Mouse (Mus musculus) forebrain, embryonic 15.5 days (tissue): ENCODE measurements at regions not wholly inside any gene's neighbourhood (a gene's known extent, or its start where the extent isn't known, plus 50 kb on each side); places are given as distances from the start of the nearest gene placed in this dataset.
"Not testable (repeated sequence)": the region's sequence is repeated elsewhere in the genome, so short reads cannot be mapped to it uniquely, and the experiment has no call there.

Experiments used
- ATAC-seq: fragments of 200-750 bp; cut with Nextera tagmentation; replicated peaks from 2 replicates; pipeline ENCODE4 v1.8.0; 2017; ENCODE audit warnings: mild to moderate bottlenecking, moderate TSS enrichment, moderate library complexity
- H3K27ac ChIP-seq: fragments of 300-500 bp; sonication (generic); replicated peaks from 2 replicates; pipeline ENCODE4 v1.5.1; 2015; ENCODE audit warnings: mild to moderate bottlenecking, inconsistent platforms
- H3K27me3 ChIP-seq: fragments of 300-500 bp; sonication (generic); 2 replicates; pipeline ENCODE4 v1.6.1; 2015; ENCODE audit warnings: inconsistent platforms
- H3K36me3 ChIP-seq: fragments of 300-500 bp; sonication (generic); 2 replicates; pipeline ENCODE4 v1.6.1; 2015; ENCODE audit warnings: mild to moderate bottlenecking, inconsistent platforms
- H3K4me1 ChIP-seq: fragments of 300-500 bp; sonication (generic); 2 replicates; pipeline ENCODE4 v1.6.1; 2015; ENCODE audit warnings: inconsistent platforms
- H3K4me2 ChIP-seq: fragments of 300-500 bp; sonication (generic); replicated peaks from 2 replicates; pipeline ENCODE4 v1.6.1; 2015; ENCODE audit warnings: mild to moderate bottlenecking, inconsistent platforms
- H3K4me3 ChIP-seq: fragments of 300-500 bp; sonication (generic); 2 replicates; pipeline ENCODE4 v1.5.1; 2015; ENCODE audit warnings: mild to moderate bottlenecking, inconsistent platforms
- H3K9ac ChIP-seq: fragments of 300-500 bp; sonication (generic); replicated peaks from 2 replicates; pipeline ENCODE4 v1.6.1; 2015; ENCODE audit warnings: mild to moderate bottlenecking, inconsistent platforms
- H3K9me3 ChIP-seq: fragments of 300-500 bp; sonication (generic); 2 replicates; pipeline ENCODE4 v1.6.1; 2016; ENCODE audit warnings: inconsistent platforms
- WGBS: fragments of 180-500 bp; shearing (Covaris S2); methylation state at CpG from one replicate; pipeline ENCODE4 v1.1.7; 2015; ENCODE audit warnings: mixed read lengths; 5-methylcytosine and 5-hydroxymethylcytosine counted together

DNA sequence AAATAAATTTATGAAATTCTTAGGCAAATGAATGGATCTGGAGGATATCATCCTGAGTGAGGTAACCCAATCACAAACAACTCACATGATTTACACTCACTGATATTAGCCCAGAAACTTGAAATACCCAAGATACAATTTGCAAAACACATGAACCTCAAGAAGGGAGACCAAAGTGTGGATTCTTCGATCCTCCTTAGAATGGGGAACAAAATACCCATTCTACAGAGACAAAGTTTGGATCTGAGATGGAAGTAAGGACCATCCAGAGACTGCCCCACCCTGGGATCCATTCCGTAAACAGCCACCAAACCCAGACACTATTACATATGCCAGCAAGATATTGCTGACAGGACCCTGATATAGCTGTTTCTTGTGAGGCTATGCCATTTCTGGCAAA, 971.2 kb downstream of the Agbl1 start:
- H3K27me3 ChIP-seq, H3K9me3 ChIP-seq, H3K4me2 ChIP-seq, H3K4me3 ChIP-seq, H3K4me1 ChIP-seq, H3K36me3 ChIP-seq, ATAC-seq, H3K27ac ChIP-seq, H3K9ac ChIP-seq: not testable (repeated sequence)
- WGBS = 90% methylated on average over 2 of the region's 2 CpGs

DNA sequence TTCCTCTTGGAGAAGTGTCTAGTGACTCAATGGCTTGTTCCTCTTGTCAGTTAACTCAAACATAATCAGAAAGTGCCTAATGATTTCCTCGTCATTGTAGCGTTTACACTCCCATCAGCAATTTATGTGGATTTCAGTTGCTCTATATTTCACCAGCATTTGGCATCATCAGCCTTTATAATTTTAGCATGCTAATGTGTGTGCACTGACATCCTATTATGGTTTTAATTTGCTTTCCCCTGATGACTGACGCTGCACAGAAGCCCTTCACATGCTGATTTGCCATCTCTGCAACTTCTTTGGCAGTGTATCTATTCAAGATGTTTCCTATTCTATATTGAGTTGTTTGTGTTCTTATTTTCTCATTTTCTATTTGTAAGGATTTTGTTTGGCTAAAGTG, 975.9 kb downstream of the Agbl1 start:
- Histone ChIP-seq H3K9ac (no peak overlapping the region), H3K4me2 (no peak overlapping the region), H3K9me3 (no peaks in the 10 kb centered on the region), H3K27me3 (no peaks in the 10 kb centered on the region), H3K27ac (no peak overlapping the region), H3K4me1 (no peaks in the 10 kb centered on the region), H3K4me3 (no peak overlapping the region), H3K36me3 (no peaks in the 10 kb centered on the region)
- peak; percentile 71 for ATAC-seq
- 49% methylated on average over 3 of the region's 3 CpGs for WGBS

GRCm38 (mm10) chr7:77249391-77249790, 1019.7 kb downstream of the Agbl1 start:
- WGBS = 56% methylated on average over 1 of the region's 1 CpGs

GRCm38 (mm10) chr7:77287657-77288056, 1058.0 kb downstream of the Agbl1 start:
- no peak overlapping the region for H3K4me3 ChIP-seq
- no peak overlapping the region for H3K27ac ChIP-seq
- no peak overlapping the region for H3K9ac ChIP-seq
- no peaks in the 10 kb centered on the region for H3K36me3 ChIP-seq
- ATAC-seq = no peak
- no peaks in the 10 kb centered on the region for H3K9me3 ChIP-seq
- no peaks in the 10 kb centered on the region for H3K4me1 ChIP-seq
- no peak overlapping the region for H3K4me2 ChIP-seq
- 82% methylated on average over 4 of the region's 4 CpGs for WGBS
- H3K27me3 ChIP-seq = no peaks in the 10 kb centered on the region

More at GRCm38 (mm10) chr7:77249391-77249790, 1019.7 kb downstream of the Agbl1 start:
- no peaks in the 10 kb centered on the region for H3K9me3 ChIP-seq
- H3K36me3 ChIP-seq = no peaks in the 10 kb centered on the region
- no peaks in the 10 kb centered on the region for H3K4me1 ChIP-seq
- no peak overlapping the region for H3K4me2 ChIP-seq
- H3K27ac ChIP-seq = no peak overlapping the region
- no peak overlapping the region for H3K4me3 ChIP-seq
- no peaks in the 10 kb centered on the region for H3K27me3 ChIP-seq
- no peak overlapping the region for H3K9ac ChIP-seq
- ATAC-seq = no peak

- Histone ChIP-seq H3K4me2 (no peak overlapping the region), H3K4me3 (no peak overlapping the region), H3K27me3 (no peaks in the 10 kb centered on the region), H3K9ac (no peak overlapping the region), H3K27ac (no peak overlapping the region), H3K36me3 (no peaks in the 10 kb centered on the region), H3K9me3 (no peaks in the 10 kb centered on the region), H3K4me1 (no peaks in the 10 kb centered on the region)
- no peak for ATAC-seq
- 7% methylated on average over 5 of the region's 5 CpGs for WGBS
These were observed 1065.4 kb downstream of the Agbl1 start for GRCm38 (mm10) chr7:77294984-77295642.

DNA sequence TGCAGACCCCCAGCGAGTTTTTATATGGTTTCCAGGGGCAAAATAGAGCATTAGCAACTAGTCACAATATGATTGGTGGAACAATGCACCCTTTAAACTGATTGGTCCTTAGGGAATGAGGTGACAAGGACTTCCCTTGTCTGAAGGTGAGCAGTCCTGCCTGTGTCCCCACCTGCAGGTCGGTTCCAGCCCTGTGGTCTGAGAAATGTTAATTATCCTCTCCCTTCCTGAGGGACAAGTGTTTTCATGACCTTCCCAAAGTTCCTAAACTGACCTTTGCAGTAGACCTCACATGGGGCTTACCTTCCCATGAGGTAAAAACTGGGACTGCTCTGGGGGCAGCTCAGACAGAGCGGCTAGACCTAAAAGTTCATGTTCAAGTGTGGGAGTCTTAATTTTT, 1073.5 kb downstream of the Agbl1 start:
- H3K4me1 ChIP-seq = no peaks in the 10 kb centered on the region
- no peak overlapping the region for H3K4me3 ChIP-seq
- WGBS = 39% methylated on average over 3 of the region's 3 CpGs
- H3K27me3 ChIP-seq = no peaks in the 10 kb centered on the region
- no peak for ATAC-seq
- no peak overlapping the region for H3K27ac ChIP-seq
- no peaks in the 10 kb centered on the region for H3K36me3 ChIP-seq
- H3K9me3 ChIP-seq = no peaks in the 10 kb centered on the region
- H3K4me2 ChIP-seq = no peak overlapping the region
- H3K9ac ChIP-seq = no peak overlapping the region

GRCm38 (mm10) chr7:77303935-77304334, 1074.2 kb downstream of the Agbl1 start:
- Histone ChIP-seq H3K27me3 (no peaks in the 10 kb centered on the region), H3K9me3 (no peaks in the 10 kb centered on the region), H3K9ac (no peak overlapping the region), H3K27ac (no peak overlapping the region), H3K36me3 (no peaks in the 10 kb centered on the region), H3K4me3 (no peak overlapping the region), H3K4me2 (0 out of 2 replicates have a peak overlapping the region, but pooled peaks have one; percentile 17), H3K4me1 (no peaks in the 10 kb centered on the region)
- 7% methylated on average over 6 of the region's 11 CpGs for WGBS
- ATAC-seq = peak; percentile 46; the same call in 1 of the 2 replicates

DNA sequence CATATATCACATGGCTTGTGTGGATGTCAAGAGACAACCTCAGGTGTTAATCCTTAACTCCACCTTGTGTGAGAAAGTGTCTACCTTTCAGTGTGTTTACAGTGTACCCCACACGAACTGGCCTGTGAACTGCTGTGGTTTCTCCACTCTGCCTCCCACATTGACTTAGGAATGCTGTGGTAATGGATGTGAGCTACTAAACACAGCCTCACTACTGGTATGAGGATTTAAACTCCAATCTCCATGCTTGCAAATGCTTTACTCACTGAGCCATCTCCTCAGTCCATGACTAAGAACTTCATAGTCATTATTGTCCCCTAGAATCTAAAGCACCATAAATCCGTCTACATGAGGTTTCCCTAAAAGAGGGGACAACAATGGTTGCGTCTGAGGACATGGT, 1075.8 kb downstream of the Agbl1 start:
- H3K4me1 ChIP-seq = no peaks in the 10 kb centered on the region
- 70% methylated on average over 3 of the region's 3 CpGs for WGBS
- H3K4me2 ChIP-seq = no peak overlapping the region
- no peak overlapping the region for H3K9ac ChIP-seq
- no peaks in the 10 kb centered on the region for H3K27me3 ChIP-seq
- no peaks in the 10 kb centered on the region for H3K9me3 ChIP-seq
- H3K27ac ChIP-seq = no peak overlapping the region
- no peaks in the 10 kb centered on the region for H3K36me3 ChIP-seq
- no peak overlapping the region for H3K4me3 ChIP-seq
- no peak for ATAC-seq

- H3K9ac ChIP-seq = no peak overlapping the region
- H3K4me3 ChIP-seq = no peak overlapping the region
- no peaks in the 10 kb centered on the region for H3K27me3 ChIP-seq
- no peak for ATAC-seq
- H3K36me3 ChIP-seq = no peaks in the 10 kb centered on the region
- H3K4me2 ChIP-seq = no peak overlapping the region
- peaks cover 5% of the 10 kb centered on the region; the same call in 1 of the 2 replicates for H3K4me1 ChIP-seq
- H3K9me3 ChIP-seq = no peaks in the 10 kb centered on the region
- 51% methylated on average over 2 of the region's 2 CpGs for WGBS
- H3K27ac ChIP-seq = no peak overlapping the region
These were observed 1082.0 kb downstream of the Agbl1 start for GRCm38 (mm10) chr7:77311661-77312060.

GRCm38 (mm10) chr7:77325140-77325539, 1095.5 kb downstream of the Agbl1 start:
- H3K36me3 ChIP-seq = no peaks in the 10 kb centered on the region
- H3K9ac ChIP-seq = no peak overlapping the region
- H3K4me1 ChIP-seq = no peaks in the 10 kb centered on the region
- no peaks in the 10 kb centered on the region for H3K27me3 ChIP-seq
- H3K9me3 ChIP-seq = no peaks in the 10 kb centered on the region
- H3K4me3 ChIP-seq = no peak overlapping the region
- ATAC-seq = peak; percentile 61
- no peak overlapping the region for H3K27ac ChIP-seq
- H3K4me2 ChIP-seq = no peak overlapping the region
- WGBS = 69% methylated on average over 2 of the region's 2 CpGs

GRCm38 (mm10) chr7:77326836-77327235, 1097.1 kb downstream of the Agbl1 start:
- H3K4me3 ChIP-seq = no peak overlapping the region
- H3K4me2 ChIP-seq = no peak overlapping the region
- no peaks in the 10 kb centered on the region for H3K9me3 ChIP-seq
- no peaks in the 10 kb centered on the region for H3K36me3 ChIP-seq
- WGBS = 88% methylated on average over 3 of the region's 3 CpGs
- ATAC-seq = no peak
- no peak overlapping the region for H3K27ac ChIP-seq
- no peak overlapping the region for H3K9ac ChIP-seq
- no peaks in the 10 kb centered on the region for H3K4me1 ChIP-seq
- no peaks in the 10 kb centered on the region for H3K27me3 ChIP-seq

DNA sequence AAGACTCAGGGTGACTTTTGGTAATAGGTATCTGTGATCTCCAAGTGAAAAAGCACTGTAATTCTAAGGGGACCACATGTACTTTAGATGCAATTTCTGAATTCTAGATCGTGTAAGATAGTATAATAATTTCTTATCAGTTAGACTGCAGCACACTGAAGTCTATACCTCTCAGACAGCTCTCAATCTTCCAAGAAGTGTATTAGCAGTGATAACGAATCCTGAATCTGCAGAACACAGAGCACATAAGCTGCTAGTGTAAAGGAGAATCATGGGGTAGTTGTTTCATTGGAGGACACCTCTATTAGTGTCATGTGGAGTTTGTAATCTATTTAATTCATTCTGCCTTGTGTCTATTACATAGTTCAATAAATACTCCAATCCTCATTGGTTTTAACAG, 1097.8 kb downstream of the Agbl1 start:
- no peak overlapping the region for H3K9ac ChIP-seq
- no peaks in the 10 kb centered on the region for H3K9me3 ChIP-seq
- no peak overlapping the region for H3K4me2 ChIP-seq
- H3K4me3 ChIP-seq = no peak overlapping the region
- ATAC-seq = no peak
- no peaks in the 10 kb centered on the region for H3K4me1 ChIP-seq
- no peak overlapping the region for H3K27ac ChIP-seq
- 60% methylated on average over 2 of the region's 2 CpGs for whole genome bisulfite sequencing
- no peaks in the 10 kb centered on the region for H3K36me3 ChIP-seq
- H3K27me3 ChIP-seq = no peaks in the 10 kb centered on the region

- H3K4me3 ChIP-seq = no peak overlapping the region
- no peak overlapping the region for H3K27ac ChIP-seq
- H3K27me3 ChIP-seq = no peaks in the 10 kb centered on the region
- no peaks in the 10 kb centered on the region for H3K36me3 ChIP-seq
- peaks cover 4% of the 10 kb centered on the region; the same call in 1 of the 2 replicates for H3K4me1 ChIP-seq
- WGBS = 39% methylated on average over 4 of the region's 4 CpGs
- ATAC-seq = peak; percentile 81
- no peaks in the 10 kb centered on the region for H3K9me3 ChIP-seq
- H3K9ac ChIP-seq = no peak overlapping the region
- H3K4me2 ChIP-seq = no peak overlapping the region
These were observed 1108.9 kb downstream of the Agbl1 start for GRCm38 (mm10) chr7:77338630-77339029.
